ENCODE assay signal across 9 mouse cellular contexts in the genomic region with DNA sequence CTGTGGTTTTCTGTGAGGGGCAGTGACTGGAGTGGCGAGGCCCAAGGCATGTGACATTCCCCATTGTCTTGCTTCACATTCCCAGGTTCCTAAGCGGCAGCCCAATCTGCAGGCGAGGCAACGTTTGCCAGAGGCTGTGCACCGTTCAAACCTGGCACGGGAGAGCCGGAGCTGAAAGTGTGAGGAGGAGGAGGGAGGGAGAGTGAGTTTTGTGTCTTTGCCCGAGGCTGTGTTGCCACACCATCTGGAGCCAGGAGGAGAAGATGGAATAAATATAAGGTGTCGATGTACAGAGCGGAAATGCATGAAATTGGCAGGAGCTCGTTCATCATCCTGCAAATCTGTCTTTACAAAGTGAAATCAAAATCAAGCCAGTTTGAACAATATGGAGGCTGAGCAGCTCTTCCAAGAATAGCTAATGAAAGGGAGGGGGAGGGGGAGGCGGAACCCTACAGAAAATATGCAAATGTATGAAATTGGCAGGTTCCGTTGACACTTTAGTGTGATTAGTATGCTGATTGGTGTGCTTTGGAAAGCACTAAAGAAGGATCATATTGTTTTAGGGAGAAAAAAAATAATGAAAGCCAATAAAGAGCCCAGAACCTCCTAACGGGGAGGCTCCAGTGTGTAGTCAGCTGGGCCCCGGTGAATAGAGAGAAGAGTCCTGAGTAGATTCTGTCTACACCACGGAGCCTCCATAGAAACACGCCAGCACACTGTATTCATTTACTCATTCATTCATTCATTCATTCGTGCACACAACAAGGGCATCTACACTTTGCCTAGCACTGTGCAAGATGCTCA. TPM values are rescaled to one million over a fixed set of nuclear protein-coding genes. Genes with fewer than 3 reads are reported as not detected.
DNase-seq lines count a peak whose midpoint lies in the region; TF ChIP-seq lines count a peak whose summit lies in the region.
"Had no signal": no experiment of that assay in that cellular context is flagged by ENCODE, and none has a peak within 500 bp of the region (broad histone marks: within the 10 kb centered on the region; RNA-seq: fewer than 3 reads in every experiment).

No protein-coding gene starts in this region.

- TF ChIP-seq CTCF in lung, adult 2 months (IDR thresholded peaks at IDR 0.05; ENCODE audit: insufficient read depth, low read length), result no peak

- peak; percentile 67 to 77 for DNase-seq in layer of hippocampus, adult 18-20 months (ENCODE audit: low spot score in 2 of 2)
- DNase-seq in layer of hippocampus, adult 9-10 months (ENCODE audit: low spot score), result no peak
- DNase-seq in frontal cortex, postnatal 25 days (ENCODE audit: low spot score in 2 of 2), result peak; percentile 40
- peak; percentile 70 to 80 for DNase-seq in left cerebral cortex, postnatal 36 days (ENCODE audit: low spot score in 2 of 2)
- peak; percentile 86 for DNase-seq in telencephalon, adult 2 months (ENCODE audit: low read depth, low spot score)
- DNase-seq in lung, adult 2 months, result no peak
- DNase-seq in ovary, postnatal 14 days (ENCODE audit: low spot score), result no peak
- DNase-seq in thymus, adult 18-20 months, result no peak

- TF ChIP-seq POLR2A in lung, adult 2 months (IDR thresholded peaks at IDR 0.05; ENCODE audit: borderline replicate concordance, extremely low read depth, low read depth, low read length), result no peak

- intact Hi-C loops in left cerebral cortex, postnatal 36 days (cut with DNase I), result loop anchor here (5.0 kb wide), 2 partner anchors 46 to 96 kb away; no protein-coding TSS in a partner anchor

- H3K4me3 ChIP-seq in lung, adult 2 months (replicated peaks; ENCODE audit: extremely low read depth, low read depth, low read length), result no peak overlapping the region
- H3K4me3 ChIP-seq: myocyte had no signal

- 68% methylated on average over 18 of the region's 18 CpGs for WGBS in lung, adult 2 months

- no peaks in the 10 kb centered on the region for H3K4me1 ChIP-seq in lung, adult 2 months (ENCODE audit: control insufficient read depth, insufficient read depth, low read length)

RNA-seq across cellular contexts. Expression of a gene that starts 42.1 kb away (rescaled TPM):
- not detected for total RNA-seq in layer of hippocampus, adult 18-20 months (2021)
- total RNA-seq in left cerebral cortex, postnatal 36 days (2021), result not detected
- 1.4 and 2.3 TPM in 2 replicates for polyA plus RNA-seq in lung, adult 2 months (2012; rRNA removed)

RNA-seq across cellular contexts. Expression of a gene that starts 47.2 kb away (rescaled TPM):
- 10 to 100 TPM; 25.0 to 28.1 TPM for total RNA-seq in layer of hippocampus, adult 18-20 months (2021)
- 10 to 100 TPM; 22.3 to 22.8 TPM for total RNA-seq in left cerebral cortex, postnatal 36 days (2021)
- polyA plus RNA-seq in lung, adult 2 months (2012; rRNA removed), result 12.5 and 16.5 TPM in 2 replicates

Comparison
In these comparisons a context has a peak if more than half of its experiments do, and no peak if none do; other contexts are left out.
1. DNase-seq: peak in layer of hippocampus, adult 18-20 months (2 of 2), frontal cortex, postnatal 25 days (2 of 2), left cerebral cortex, postnatal 36 days (2 of 2) and telencephalon, adult 2 months (single experiment); none in layer of hippocampus, adult 9-10 months (single experiment), lung, adult 2 months (single experiment), ovary, postnatal 14 days (single experiment) and thymus, adult 18-20 months (0 of 2).